Mouse (Mus musculus) stomach, embryonic 15.5 days (tissue): ENCODE data around the gene Ifit3b. TPM values are rescaled to one million over a fixed set of nuclear protein-coding genes. Genes with fewer than 3 reads are reported as not detected.
A peak's percentile ranks its signal among the peaks of the same experiment; 100 is the strongest.
"Not testable (repeated sequence)": the region's sequence is repeated elsewhere in the genome, so short reads cannot be mapped to it uniquely, and the experiment has no call there.

Source experiments
- ATAC-seq: fragments of 200-750 bp; cut with Nextera tagmentation; 2 replicates; pipeline ENCODE4 v1.8.0; 2017; ENCODE audit warnings: low read depth, moderate number of reproducible peaks, moderate TSS enrichment; ENCODE audit not compliant: insufficient read depth, low FRiP score
- H3K27ac ChIP-seq: fragments of 300-500 bp; sonication (generic); 2 replicates; pipeline ENCODE4 v1.5.1; 2015; ENCODE audit warnings: mild to moderate bottlenecking, inconsistent platforms
- H3K27me3 ChIP-seq: fragments of 300-500 bp; sonication (generic); replicated peaks from 2 replicates; pipeline ENCODE4 v1.6.1; 2015; ENCODE audit warnings: inconsistent platforms
- H3K36me3 ChIP-seq: fragments of 300-500 bp; sonication (generic); 2 replicates; pipeline ENCODE4 v1.6.1; 2015; ENCODE audit warnings: inconsistent platforms
- H3K4me1 ChIP-seq: fragments of 300-500 bp; sonication (generic); 2 replicates; pipeline ENCODE4 v1.6.1; 2015; ENCODE audit warnings: inconsistent platforms
- H3K4me2 ChIP-seq: fragments of 300-500 bp; sonication (generic); 2 replicates; pipeline ENCODE4 v1.6.1; 2015; ENCODE audit warnings: mild to moderate bottlenecking, inconsistent platforms
- H3K4me3 ChIP-seq: fragments of 300-500 bp; sonication (generic); replicated peaks from 2 replicates; pipeline ENCODE4 v1.5.1; 2015; ENCODE audit warnings: inconsistent platforms
- H3K9ac ChIP-seq: fragments of 300-500 bp; sonication (generic); 2 replicates; pipeline ENCODE4 v1.6.1; 2015; ENCODE audit warnings: inconsistent platforms
- H3K9me3 ChIP-seq: fragments of 300-500 bp; sonication (generic); 2 replicates; pipeline ENCODE4 v1.6.1; 2016; ENCODE audit warnings: inconsistent platforms
- whole genome bisulfite sequencing: fragments of 180-500 bp; shearing (Covaris S2); methylation state at CpG from one replicate; pipeline ENCODE4 v1.1.7; 2015; 5-methylcytosine and 5-hydroxymethylcytosine counted together
- polyA plus RNA-seq: library from polyadenylated mRNA; unstranded; fragments of >200 nt; fragmentation: Nextera tagmentation; extraction: Ambion mirVana; gene quantifications from 2 replicates; pipeline ENCODE4 v1.2.1, GENCODE M21; 2015

Gene Ifit3b
- 0.13 and 0.17 TPM in 2 replicates for polyA plus RNA-seq

DNA sequence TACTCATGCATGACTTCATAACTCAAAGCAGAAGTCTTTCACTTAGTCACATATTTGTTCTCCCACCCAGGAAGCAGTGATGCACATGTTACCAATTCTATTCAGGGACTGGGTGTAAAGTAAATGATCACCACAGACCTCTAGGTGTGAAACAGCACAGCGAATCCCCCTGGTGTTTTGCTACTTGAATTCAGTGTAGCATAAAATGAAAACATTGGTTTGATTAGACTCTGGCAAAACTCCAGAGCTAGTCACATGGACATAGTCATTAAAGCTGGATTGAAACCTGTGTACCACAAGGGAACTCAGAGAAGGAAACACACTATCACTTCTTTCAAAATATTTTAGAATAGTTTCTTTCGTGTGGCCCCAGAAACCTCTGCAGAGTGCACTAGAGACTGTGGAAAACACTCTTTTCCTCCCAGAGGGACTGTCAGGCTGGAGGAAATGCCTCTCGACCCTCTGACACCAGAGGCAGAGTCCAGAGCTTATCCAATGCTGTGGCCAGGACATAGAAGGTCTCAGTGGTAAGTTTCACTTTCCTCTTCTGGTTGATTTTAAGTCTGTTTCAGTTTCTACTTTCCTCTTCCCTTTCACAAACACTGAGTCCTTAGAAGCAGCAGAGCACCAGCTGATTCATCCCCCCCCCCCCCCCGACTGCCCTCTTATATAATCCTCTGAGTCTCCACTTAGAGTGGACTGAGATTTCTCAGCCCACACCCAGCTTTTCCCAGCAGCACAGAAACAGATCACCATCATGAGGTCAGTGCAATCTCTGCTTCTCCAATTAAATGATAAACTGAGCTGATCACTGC lies at the start of gene Ifit3b:
TSS of gene Ifit3b (plus strand) at position 734 of the 815 bp plus-strand sequence.
- not testable (repeated sequence) for H3K4me2 ChIP-seq, H3K27ac ChIP-seq, H3K9ac ChIP-seq, H3K4me3 ChIP-seq, H3K36me3 ChIP-seq, H3K27me3 ChIP-seq, H3K4me1 ChIP-seq, H3K9me3 ChIP-seq
- 28% methylated on average over 4 of the region's 4 CpGs for WGBS
- peak; percentile 51; the same call in 1 of the 2 replicates for ATAC-seq

DNA sequence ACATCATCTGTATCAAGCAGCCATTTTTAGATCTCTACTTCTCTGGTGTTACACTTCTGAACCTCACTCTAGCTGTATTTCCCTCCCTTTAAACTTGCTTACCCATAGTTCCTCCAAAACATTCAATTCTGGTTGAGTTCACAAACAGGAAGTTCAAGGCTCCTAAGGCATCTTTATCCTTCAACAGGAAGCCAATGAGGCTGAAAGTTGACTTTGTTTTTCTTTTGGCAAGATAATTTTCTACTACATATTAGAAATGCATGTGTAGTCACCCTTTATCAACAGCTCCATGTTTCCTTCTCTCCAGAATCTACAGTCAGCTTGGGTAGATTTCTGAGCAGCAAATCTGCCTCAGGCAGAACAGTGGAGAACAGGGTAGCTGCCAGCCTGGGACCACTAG lies 45.2 kb upstream of the Ifit3b start:
- Histone ChIP-seq H3K9ac (no peak overlapping the region), H3K27me3 (no peaks in the 10 kb centered on the region), H3K27ac (no peak overlapping the region), H3K4me3 (no peak overlapping the region), H3K4me2 (no peak overlapping the region), H3K36me3 (no peaks in the 10 kb centered on the region), H3K4me1 (no peaks in the 10 kb centered on the region), H3K9me3 (no peaks in the 10 kb centered on the region)
- ATAC-seq = no peak

DNA sequence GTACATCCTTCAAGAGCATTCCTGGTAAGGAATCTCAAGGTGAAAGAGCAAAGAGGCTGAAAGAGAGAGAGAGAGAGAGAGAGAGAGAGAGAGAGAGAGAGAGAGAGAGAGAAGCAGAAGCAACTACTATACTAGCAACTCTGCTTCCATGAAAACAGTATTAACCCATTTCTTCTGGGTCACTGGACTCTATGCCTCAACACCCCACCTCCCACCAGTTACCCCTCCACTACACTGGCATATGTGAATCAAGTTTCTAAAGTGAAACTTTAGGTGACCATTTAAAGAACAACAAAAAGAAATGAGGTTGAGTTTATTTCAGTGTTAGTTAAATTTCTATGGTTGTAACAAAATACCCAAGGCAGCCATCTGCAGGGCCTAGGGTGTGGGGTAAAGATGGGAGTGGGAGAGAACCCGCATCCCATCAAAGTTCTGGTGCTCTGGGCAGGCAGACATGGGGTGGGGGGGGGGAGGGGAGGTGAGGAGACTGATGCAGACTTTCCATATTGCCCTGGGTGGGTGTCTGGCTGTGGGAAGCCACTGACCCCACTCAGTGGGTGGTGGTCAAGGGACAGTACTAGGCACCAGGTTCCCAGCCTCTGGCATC lies 41.5 kb upstream of the Ifit3b start:
- 77% methylated on average over 1 of the region's 1 CpGs for WGBS
- Histone ChIP-seq H3K36me3 (no peaks in the 10 kb centered on the region), H3K4me2 (no peak overlapping the region), H3K27ac (no peak overlapping the region), H3K4me1 (no peaks in the 10 kb centered on the region), H3K4me3 (no peak overlapping the region), H3K9me3 (no peaks in the 10 kb centered on the region), H3K9ac (no peak overlapping the region), H3K27me3 (no peaks in the 10 kb centered on the region)
- no peak for ATAC-seq

DNA sequence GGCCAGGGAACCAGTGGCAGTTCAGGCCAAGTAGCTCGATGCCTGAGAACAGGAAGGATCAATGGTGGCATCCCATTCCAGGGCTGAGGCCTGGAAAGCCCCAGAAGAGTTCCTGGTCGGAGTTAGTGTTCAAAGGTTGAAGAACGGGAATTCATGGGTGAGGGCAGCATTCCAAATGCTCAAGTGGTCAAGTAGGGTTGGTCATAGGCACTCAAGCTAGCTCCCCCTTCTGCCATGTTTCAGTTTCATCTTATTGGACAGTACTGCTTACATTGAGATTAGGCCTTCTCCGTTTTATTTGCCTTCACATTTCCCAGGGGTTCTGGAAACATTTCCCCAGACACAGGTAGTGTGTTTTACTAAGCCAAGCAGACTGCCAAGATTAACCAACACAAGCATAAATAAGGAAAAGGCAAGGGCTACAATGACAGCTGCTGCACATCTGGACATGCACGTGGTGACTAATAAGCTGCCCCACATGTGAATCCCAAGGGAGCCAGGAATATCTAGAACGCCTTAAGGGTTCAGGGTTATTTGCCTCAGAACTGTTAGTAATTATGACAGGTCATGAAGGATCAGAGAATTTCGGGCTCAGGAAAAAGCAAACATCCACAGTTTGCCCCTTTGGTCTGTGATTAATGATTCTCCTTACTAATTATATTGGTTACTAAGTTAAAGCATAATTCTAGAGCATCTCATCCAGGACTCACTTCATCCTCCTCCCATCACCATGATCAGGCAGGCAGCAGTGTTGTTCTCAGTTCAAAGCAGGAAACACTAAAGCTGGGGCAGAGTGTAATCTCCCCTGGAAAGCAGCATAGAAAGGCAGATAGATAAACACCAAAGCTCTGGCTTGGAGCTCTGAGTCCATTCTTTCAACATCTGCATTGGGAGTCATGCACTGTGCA lies 38.5 kb upstream of the Ifit3b start:
- Histone ChIP-seq H3K36me3 (no peaks in the 10 kb centered on the region), H3K27ac (no peak overlapping the region), H3K4me2 (no peak overlapping the region), H3K4me3 (no peak overlapping the region), H3K9ac (no peak overlapping the region), H3K9me3 (no peaks in the 10 kb centered on the region), H3K4me1 (no peaks in the 10 kb centered on the region), H3K27me3 (no peaks in the 10 kb centered on the region)
- 56% methylated on average over 7 of the region's 7 CpGs for WGBS
- ATAC-seq = no peak

DNA sequence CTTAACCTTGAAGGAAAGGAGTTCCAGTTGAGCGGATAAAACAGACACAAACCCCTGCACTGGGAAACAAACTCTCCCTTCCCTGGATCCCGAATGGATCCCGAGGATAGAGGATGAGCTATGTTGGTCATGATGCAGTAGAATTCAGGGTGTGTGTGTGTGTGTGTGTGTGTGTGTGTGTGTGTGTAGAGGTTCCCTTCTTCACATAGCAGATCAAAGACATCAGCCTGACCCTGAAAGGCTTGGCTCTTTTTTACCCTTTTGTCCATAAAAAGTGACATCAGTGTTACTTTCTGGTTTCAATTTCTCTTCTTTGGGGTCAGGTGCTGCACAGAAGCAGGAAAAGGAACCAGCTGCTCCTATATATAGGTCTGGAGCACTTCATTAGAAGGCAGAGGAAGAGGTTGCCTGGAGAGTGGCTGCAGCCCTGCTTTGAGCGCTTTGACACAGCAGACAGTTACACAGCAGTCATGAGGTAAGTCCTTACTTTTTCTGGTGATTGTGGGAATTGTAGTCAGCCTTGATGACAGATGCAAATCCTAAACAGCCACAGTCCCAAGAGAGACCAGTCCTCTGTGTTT lies 37.8 kb upstream of the Ifit3b start:
- no peaks in the 10 kb centered on the region for H3K27me3 ChIP-seq
- no peak overlapping the region for H3K27ac ChIP-seq
- H3K36me3 ChIP-seq = no peaks in the 10 kb centered on the region
- H3K9me3 ChIP-seq = no peaks in the 10 kb centered on the region
- no peak for ATAC-seq
- H3K9ac ChIP-seq = no peak overlapping the region
- no peak overlapping the region for H3K4me3 ChIP-seq
- no peaks in the 10 kb centered on the region for H3K4me1 ChIP-seq
- 69% methylated on average over 4 of the region's 4 CpGs for WGBS
- H3K4me2 ChIP-seq = no peak overlapping the region

DNA sequence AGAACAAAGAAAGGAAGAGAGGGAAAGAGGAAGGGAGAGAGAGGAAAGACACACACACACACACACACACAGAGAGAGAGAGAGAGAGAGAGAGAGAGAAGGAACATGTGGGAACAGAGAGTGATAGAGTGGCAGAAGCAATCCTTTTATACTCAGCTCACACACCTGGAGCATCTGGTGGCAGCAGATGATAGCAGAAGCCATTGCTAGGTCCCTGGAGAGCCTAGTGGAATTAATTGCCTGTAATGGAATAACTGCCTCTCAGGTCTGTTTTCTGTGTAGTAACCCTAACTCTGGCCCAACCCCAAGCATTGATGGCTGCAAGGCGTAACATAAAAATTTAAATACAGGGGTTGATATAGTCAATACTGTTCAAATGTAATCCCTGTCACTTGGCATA lies 36.7 kb upstream of the Ifit3b start:
- no peaks in the 10 kb centered on the region for H3K27me3 ChIP-seq
- WGBS = 88% methylated on average over 1 of the region's 1 CpGs
- no peaks in the 10 kb centered on the region for H3K4me1 ChIP-seq
- no peak overlapping the region for H3K4me3 ChIP-seq
- no peak overlapping the region for H3K4me2 ChIP-seq
- no peak for ATAC-seq
- no peak overlapping the region for H3K27ac ChIP-seq
- no peaks in the 10 kb centered on the region for H3K9me3 ChIP-seq
- no peak overlapping the region for H3K9ac ChIP-seq
- no peaks in the 10 kb centered on the region for H3K36me3 ChIP-seq

DNA sequence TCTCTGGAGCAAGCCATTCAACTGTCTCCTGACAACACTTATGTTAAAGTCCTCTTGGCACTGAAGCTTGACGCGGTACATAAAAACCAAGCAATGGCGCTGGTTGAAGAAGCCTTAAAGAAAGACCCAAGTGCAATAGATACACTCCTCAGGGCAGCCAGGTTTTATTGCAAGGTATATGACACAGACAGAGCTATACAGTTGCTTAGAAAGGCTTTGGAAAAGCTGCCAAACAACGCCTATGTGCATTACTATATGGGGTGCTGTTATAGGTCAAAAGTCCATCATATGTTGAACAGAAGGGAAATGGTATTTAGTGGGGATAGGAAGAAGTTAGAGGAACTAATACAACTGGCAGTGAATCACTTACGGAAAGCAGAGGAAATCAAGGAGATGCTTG lies 34.1 kb upstream of the Ifit3b start:
- H3K4me1 ChIP-seq = no peaks in the 10 kb centered on the region
- H3K36me3 ChIP-seq = no peaks in the 10 kb centered on the region
- no peak for ATAC-seq
- no peak overlapping the region for H3K4me2 ChIP-seq
- no peaks in the 10 kb centered on the region for H3K27me3 ChIP-seq
- H3K27ac ChIP-seq = no peak overlapping the region
- H3K9me3 ChIP-seq = no peaks in the 10 kb centered on the region
- H3K4me3 ChIP-seq = no peak overlapping the region
- WGBS = 94% methylated on average over 5 of the region's 5 CpGs
- H3K9ac ChIP-seq = no peak overlapping the region

DNA sequence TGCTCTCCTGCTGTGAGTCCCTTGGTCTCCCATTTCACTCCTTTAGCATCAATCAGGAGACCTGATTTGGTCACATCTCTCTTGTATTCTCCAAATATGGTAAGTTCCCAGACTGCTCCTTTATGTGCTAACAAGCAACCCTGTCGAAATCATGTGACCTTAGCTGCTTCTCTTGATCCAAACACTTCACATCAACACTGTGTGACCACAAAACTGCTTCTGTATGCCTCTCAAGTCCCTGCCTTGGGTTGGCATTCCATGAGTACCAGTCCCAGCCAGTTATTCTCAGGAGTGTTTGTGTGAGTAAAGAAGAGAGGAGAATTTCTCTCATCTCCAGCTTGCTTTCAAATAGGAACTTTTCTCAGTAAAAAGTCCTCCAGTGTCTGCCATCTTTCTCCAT lies 30.6 kb upstream of the Ifit3b start:
- Histone ChIP-seq H3K27ac (no peak overlapping the region), H3K9me3 (no peaks in the 10 kb centered on the region), H3K36me3 (no peaks in the 10 kb centered on the region), H3K4me3 (no peak overlapping the region), H3K9ac (no peak overlapping the region), H3K4me1 (no peaks in the 10 kb centered on the region), H3K27me3 (no peaks in the 10 kb centered on the region), H3K4me2 (no peak overlapping the region)
- 57% methylated on average over 1 of the region's 1 CpGs for WGBS
- ATAC-seq = no peak

DNA sequence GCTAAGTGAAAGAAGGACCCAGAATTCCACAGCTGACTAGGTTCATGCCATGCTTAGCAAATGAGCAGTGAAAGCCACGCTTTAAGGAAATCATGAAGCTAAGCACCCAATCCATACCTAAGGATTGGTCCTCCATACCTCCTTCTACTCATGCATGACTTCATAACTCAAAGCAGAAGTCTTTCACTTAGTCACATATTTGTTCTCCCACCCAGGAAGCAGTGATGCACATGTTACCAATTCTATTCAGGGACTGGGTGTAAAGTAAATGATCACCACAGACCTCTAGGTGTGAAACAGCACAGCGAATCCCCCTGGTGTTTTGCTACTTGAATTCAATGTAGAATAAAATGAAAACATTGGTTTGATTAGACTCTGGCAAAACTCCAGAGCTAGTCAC lies 25.1 kb upstream of the Ifit3b start:
- not testable (repeated sequence) for H3K36me3 ChIP-seq, ATAC-seq, H3K4me2 ChIP-seq, H3K9ac ChIP-seq, H3K4me3 ChIP-seq, H3K4me1 ChIP-seq, H3K27ac ChIP-seq, H3K27me3 ChIP-seq, H3K9me3 ChIP-seq
- 86% methylated on average over 2 of the region's 2 CpGs for WGBS

DNA sequence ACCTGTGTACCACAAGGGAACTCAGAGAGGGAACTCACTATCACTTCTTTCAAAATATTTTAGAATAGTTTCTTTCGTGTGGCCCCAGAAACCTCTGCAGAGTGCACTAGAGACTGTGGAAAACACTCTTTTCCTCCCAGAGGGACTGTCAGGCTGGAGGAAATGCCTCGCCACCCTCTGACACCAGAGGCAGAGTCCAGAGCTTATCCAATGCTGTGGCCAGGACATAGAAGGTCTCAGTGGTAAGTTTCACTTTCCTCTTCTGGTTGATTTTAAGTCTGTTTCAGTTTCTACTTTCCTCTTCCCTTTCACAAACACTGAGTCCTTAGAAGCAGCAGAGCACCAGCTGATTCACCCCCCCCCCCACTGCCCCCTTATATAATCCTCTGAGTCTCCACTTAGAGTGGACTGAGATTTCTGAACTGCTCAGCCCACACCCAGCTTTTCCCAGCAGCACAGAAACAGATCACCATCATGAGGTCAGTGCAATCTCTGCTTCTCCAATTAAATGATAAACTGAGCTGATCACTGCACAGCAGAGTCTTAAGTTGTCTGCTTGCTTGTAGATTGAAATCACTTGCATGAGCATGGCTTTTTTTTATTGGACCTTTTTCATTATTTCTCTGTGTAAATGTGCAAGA lies 24.5 kb upstream of the Ifit3b start, which contains the start of gene Ifit3:
TSS of gene Ifit3 (plus strand) at position 406 of the 641 bp plus-strand sequence.
- H3K27ac ChIP-seq, H3K27me3 ChIP-seq, H3K4me3 ChIP-seq, H3K36me3 ChIP-seq, H3K4me2 ChIP-seq, H3K9ac ChIP-seq, ATAC-seq, H3K4me1 ChIP-seq, H3K9me3 ChIP-seq: not testable (repeated sequence)
- 46% methylated on average over 2 of the region's 2 CpGs for WGBS

DNA sequence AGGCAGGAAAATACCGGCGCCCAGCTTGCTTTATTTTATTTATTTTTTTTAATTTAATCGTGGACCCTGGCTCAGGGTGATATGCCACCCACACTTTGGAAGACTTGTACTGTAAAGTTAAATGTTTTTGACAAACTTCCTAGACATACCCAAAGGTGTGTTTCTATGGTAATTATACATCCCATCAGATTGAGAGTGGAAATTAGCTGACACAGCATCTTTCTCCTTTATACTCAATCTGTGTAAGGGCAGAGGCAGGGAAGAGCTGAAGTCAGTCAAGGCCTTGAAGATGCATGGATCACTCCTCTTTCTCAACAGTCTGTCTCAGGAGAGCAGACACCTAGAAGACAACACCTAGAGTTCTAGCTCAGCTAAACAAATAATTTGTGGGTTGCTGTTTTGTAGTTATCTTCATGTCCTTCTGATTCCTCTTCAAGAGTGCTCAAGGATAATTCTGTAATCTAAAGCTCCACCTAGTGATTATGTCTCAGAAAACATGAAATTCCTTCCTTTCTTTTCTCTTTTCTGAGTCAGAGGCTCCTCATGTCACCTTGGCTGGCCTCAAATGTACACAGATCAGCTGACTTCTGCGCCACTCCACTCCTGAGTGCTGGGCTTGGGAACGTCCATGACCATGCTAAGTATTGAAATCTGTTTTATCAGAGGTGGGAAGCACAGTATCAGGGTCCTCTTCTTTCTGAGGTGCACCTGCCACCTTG lies 21.9 kb upstream of the Ifit3b start:
- not testable (repeated sequence) for H3K36me3 ChIP-seq, H3K4me1 ChIP-seq, H3K9ac ChIP-seq, H3K4me3 ChIP-seq, ATAC-seq, H3K9me3 ChIP-seq, H3K27me3 ChIP-seq, H3K27ac ChIP-seq, H3K4me2 ChIP-seq
- 61% methylated on average over 5 of the region's 5 CpGs for WGBS
